Mouse (Mus musculus): ENCODE measurements at regions not wholly inside any gene's neighbourhood (a gene's known extent, or its start where the extent isn't known, plus 50 kb on each side); places are given as distances from the start of the nearest gene placed in this dataset.

- Histone ChIP-seq H3K4me1 (ENCODE audit: control insufficient read depth, insufficient read depth, low read length) (no peaks in the 10 kb centered on the region), H3K27me3 (ENCODE audit: control insufficient read depth, insufficient read depth, low read depth, low read length) (no peaks in the 10 kb centered on the region), H3K4me2 (ENCODE audit: low read length) (no peak overlapping the region), H3K9ac (ENCODE audit: low read depth, low read length) (no peak overlapping the region), H3K36me3 (ENCODE audit: control insufficient read depth, insufficient read depth, low read length) (no peaks in the 10 kb centered on the region), H3K4me3 (ENCODE audit: low read depth, low read length) (no peak overlapping the region), H3K27ac (ENCODE audit: low read length) (no peak overlapping the region), H3K9me3 (replicated peaks; ENCODE audit: control insufficient read depth, low read length, poor library complexity, severe bottlenecking) (peaks cover 6% of the 10 kb centered on the region; the same call in 1 of the 2 replicates)
- 80% methylated on average over 10 of the region's 10 CpGs for WGBS
- ATAC-seq: no peak
Measured at GRCm38 (mm10) chr5:75880088-75880684, 98.1 kb downstream of the Kdr start.

- no peaks in the 10 kb centered on the region for H3K4me1 ChIP-seq (ENCODE audit: control insufficient read depth, insufficient read depth, low read length)
- WGBS: 87% methylated on average over 8 of the region's 8 CpGs
- no peak for ATAC-seq
- H3K4me3 ChIP-seq (ENCODE audit: low read depth, low read length): no peak overlapping the region
- H3K36me3 ChIP-seq (ENCODE audit: control insufficient read depth, insufficient read depth, low read length): no peaks in the 10 kb centered on the region
- H3K9ac ChIP-seq (ENCODE audit: low read depth, low read length): no peak overlapping the region
- H3K27me3 ChIP-seq (ENCODE audit: control insufficient read depth, insufficient read depth, low read depth, low read length): no peaks in the 10 kb centered on the region
- no peak overlapping the region for H3K4me2 ChIP-seq (ENCODE audit: low read length)
- H3K27ac ChIP-seq (ENCODE audit: low read length): no peak overlapping the region
- H3K9me3 ChIP-seq (replicated peaks; ENCODE audit: control insufficient read depth, low read length, poor library complexity, severe bottlenecking): peaks cover 6% of the 10 kb centered on the region; the same call in 1 of the 2 replicates
Measured at GRCm38 (mm10) chr5:75878361-75878760, 99.9 kb downstream of the Kdr start.

GRCm38 (mm10) chr5:75877609-75877971, 100.7 kb downstream of the Kdr start:
- Histone ChIP-seq H3K4me3 (ENCODE audit: low read depth, low read length) (no peak overlapping the region), H3K4me1 (ENCODE audit: control insufficient read depth, insufficient read depth, low read length) (no peaks in the 10 kb centered on the region), H3K36me3 (ENCODE audit: control insufficient read depth, insufficient read depth, low read length) (no peaks in the 10 kb centered on the region), H3K4me2 (ENCODE audit: low read length) (no peak overlapping the region), H3K27ac (ENCODE audit: low read length) (no peak overlapping the region), H3K27me3 (ENCODE audit: control insufficient read depth, insufficient read depth, low read depth, low read length) (no peaks in the 10 kb centered on the region), H3K9me3 (replicated peaks; ENCODE audit: control insufficient read depth, low read length, poor library complexity, severe bottlenecking) (peaks cover 6% of the 10 kb centered on the region; the same call in 1 of the 2 replicates), H3K9ac (ENCODE audit: low read depth, low read length) (no peak overlapping the region)
- ATAC-seq: no peak
- 79% methylated on average over 4 of the region's 4 CpGs for WGBS

DNA sequence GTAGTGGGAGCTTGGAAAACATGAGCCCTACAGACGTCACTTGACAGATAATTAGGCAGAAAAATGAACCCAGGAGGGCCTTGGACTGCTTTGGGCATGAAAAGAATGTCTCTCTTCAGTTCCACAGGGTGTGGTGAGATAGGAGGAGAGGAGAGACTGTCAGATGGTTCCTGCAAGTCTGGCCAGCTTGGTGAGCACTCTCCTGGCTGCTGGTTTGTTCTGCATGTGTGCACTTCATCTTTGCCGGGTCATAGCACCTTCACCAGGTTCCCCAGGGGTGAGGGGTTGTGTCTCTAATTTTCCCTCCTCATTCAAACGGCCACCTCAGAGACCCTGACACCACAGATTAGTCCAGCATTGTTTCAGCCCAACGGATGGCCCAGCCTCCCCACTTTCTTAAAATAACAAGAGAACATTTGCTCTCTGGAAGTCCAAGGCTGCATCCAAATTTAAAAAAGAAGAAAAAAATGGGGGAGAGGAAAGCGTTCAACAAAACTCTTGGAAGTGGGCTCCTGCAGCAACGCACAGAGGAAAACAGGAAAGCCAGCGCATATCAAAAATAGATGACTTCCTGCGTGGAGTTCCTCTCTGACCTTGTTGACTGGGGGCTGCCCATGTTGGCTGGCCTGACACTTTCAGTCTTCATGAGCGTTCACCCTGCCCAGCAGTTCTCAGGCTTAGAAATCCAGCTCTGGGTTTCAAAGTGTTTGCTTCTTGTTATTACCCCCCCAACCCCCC, 101.2 kb downstream of the Kdr start:
- Histone ChIP-seq H3K4me2 (ENCODE audit: low read length) (no peak overlapping the region), H3K9me3 (replicated peaks; ENCODE audit: control insufficient read depth, low read length, poor library complexity, severe bottlenecking) (peaks cover 6% of the 10 kb centered on the region; the same call in 1 of the 2 replicates), H3K4me3 (ENCODE audit: low read depth, low read length) (no peak overlapping the region), H3K27ac (ENCODE audit: low read length) (no peak overlapping the region), H3K4me1 (ENCODE audit: control insufficient read depth, insufficient read depth, low read length) (no peaks in the 10 kb centered on the region), H3K36me3 (ENCODE audit: control insufficient read depth, insufficient read depth, low read length) (no peaks in the 10 kb centered on the region), H3K27me3 (ENCODE audit: control insufficient read depth, insufficient read depth, low read depth, low read length) (no peaks in the 10 kb centered on the region), H3K9ac (ENCODE audit: low read depth, low read length) (no peak overlapping the region)
- 72% methylated on average over 9 of the region's 9 CpGs for WGBS
- no peak for ATAC-seq

- H3K9ac ChIP-seq (ENCODE audit: low read depth, low read length): no peak overlapping the region
- no peak overlapping the region for H3K4me3 ChIP-seq (ENCODE audit: low read depth, low read length)
- no peaks in the 10 kb centered on the region for H3K27me3 ChIP-seq (ENCODE audit: control insufficient read depth, insufficient read depth, low read depth, low read length)
- no peak overlapping the region for H3K4me2 ChIP-seq (ENCODE audit: low read length)
- H3K9me3 ChIP-seq (replicated peaks; ENCODE audit: control insufficient read depth, low read length, poor library complexity, severe bottlenecking): no peaks in the 10 kb centered on the region; the same call in 1 of the 2 replicates
- 34% methylated on average over 8 of the region's 8 CpGs for WGBS
- H3K36me3 ChIP-seq (ENCODE audit: control insufficient read depth, insufficient read depth, low read length): no peaks in the 10 kb centered on the region
- H3K4me1 ChIP-seq (ENCODE audit: control insufficient read depth, insufficient read depth, low read length): no peaks in the 10 kb centered on the region
- ATAC-seq: no peak
- no peak overlapping the region for H3K27ac ChIP-seq (ENCODE audit: low read length)
Measured at GRCm38 (mm10) chr5:75871120-75871519, 107.1 kb downstream of the Kdr start.

DNA sequence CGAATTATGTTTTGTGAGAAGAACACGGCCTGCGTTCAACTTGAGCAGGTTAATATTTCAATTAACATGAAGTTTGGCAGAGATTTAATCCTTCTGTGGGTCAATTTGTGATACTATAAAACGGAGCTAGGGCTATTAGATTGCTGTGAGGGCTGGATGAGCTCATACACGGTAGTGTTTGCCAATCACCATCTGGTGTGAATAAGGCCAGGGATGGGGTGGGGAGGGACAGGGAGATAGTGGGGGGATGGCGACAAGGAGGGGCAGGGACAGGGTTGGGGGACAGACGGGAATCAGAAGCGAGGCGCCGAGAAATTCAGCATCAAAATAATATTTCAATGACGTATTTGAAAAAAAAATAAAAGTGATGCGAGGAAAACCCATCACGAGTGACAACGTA, 107.6 kb downstream of the Kdr start:
- no peaks in the 10 kb centered on the region for H3K27me3 ChIP-seq (ENCODE audit: control insufficient read depth, insufficient read depth, low read depth, low read length)
- no peak overlapping the region for H3K9ac ChIP-seq (ENCODE audit: low read depth, low read length)
- H3K4me1 ChIP-seq (ENCODE audit: control insufficient read depth, insufficient read depth, low read length): no peaks in the 10 kb centered on the region
- H3K9me3 ChIP-seq (replicated peaks; ENCODE audit: control insufficient read depth, low read length, poor library complexity, severe bottlenecking): peaks cover 3% of the 10 kb centered on the region; the same call in 1 of the 2 replicates
- H3K4me2 ChIP-seq (ENCODE audit: low read length): no peak overlapping the region
- H3K27ac ChIP-seq (ENCODE audit: low read length): no peak overlapping the region
- H3K36me3 ChIP-seq (ENCODE audit: control insufficient read depth, insufficient read depth, low read length): no peaks in the 10 kb centered on the region
- no peak for ATAC-seq
- 81% methylated on average over 14 of the region's 14 CpGs for WGBS
- no peak overlapping the region for H3K4me3 ChIP-seq (ENCODE audit: low read depth, low read length)

GRCm38 (mm10) chr5:75869535-75869934, 108.7 kb downstream of the Kdr start:
- Histone ChIP-seq H3K27me3 (ENCODE audit: control insufficient read depth, insufficient read depth, low read depth, low read length) (no peaks in the 10 kb centered on the region), H3K9ac (ENCODE audit: low read depth, low read length) (no peak overlapping the region), H3K4me3 (ENCODE audit: low read depth, low read length) (no peak overlapping the region), H3K4me2 (ENCODE audit: low read length) (no peak overlapping the region), H3K27ac (ENCODE audit: low read length) (no peak overlapping the region), H3K4me1 (ENCODE audit: control insufficient read depth, insufficient read depth, low read length) (no peaks in the 10 kb centered on the region), H3K9me3 (replicated peaks; ENCODE audit: control insufficient read depth, low read length, poor library complexity, severe bottlenecking) (peaks cover 3% of the 10 kb centered on the region; the same call in 1 of the 2 replicates), H3K36me3 (ENCODE audit: control insufficient read depth, insufficient read depth, low read length) (no peaks in the 10 kb centered on the region)
- 10% methylated on average over 4 of the region's 4 CpGs for WGBS
- peak; percentile 45; the same call in 1 of the 2 replicates for ATAC-seq

DNA sequence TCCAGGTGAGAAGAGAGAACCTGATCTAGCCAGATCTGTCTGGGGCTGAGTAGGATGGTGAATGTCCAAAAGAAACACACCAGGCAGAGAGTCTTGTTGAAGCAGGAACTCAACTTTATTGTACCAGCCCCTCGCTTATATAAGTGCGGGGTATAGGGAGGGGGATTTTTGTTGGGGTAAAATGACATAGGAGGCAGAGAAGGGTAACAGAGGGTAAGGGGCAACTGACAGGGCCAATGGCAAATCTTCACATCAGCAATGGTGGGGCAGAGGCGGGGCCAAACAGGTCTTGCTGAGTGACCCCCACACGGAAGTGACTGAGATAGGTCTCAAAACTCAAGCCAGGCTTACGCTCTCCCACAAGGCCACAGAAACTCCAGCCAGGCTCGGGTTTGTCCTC, 113.2 kb downstream of the Kdr start:
- H3K4me2 ChIP-seq (ENCODE audit: low read length): no peak overlapping the region
- H3K27me3 ChIP-seq (ENCODE audit: control insufficient read depth, insufficient read depth, low read depth, low read length): no peaks in the 10 kb centered on the region; the same call in 1 of the 2 replicates
- H3K4me3 ChIP-seq (ENCODE audit: low read depth, low read length): no peak overlapping the region
- no peak for ATAC-seq
- H3K9ac ChIP-seq (ENCODE audit: low read depth, low read length): no peak overlapping the region
- no peaks in the 10 kb centered on the region for H3K36me3 ChIP-seq (ENCODE audit: control insufficient read depth, insufficient read depth, low read length)
- H3K27ac ChIP-seq (ENCODE audit: low read length): no peak overlapping the region
- 0 out of 2 replicates have a peak, but pooled peaks cover 3% of the 10 kb centered on the region for H3K9me3 ChIP-seq (replicated peaks; ENCODE audit: control insufficient read depth, low read length, poor library complexity, severe bottlenecking)
- H3K4me1 ChIP-seq (ENCODE audit: control insufficient read depth, insufficient read depth, low read length): peaks cover 3% of the 10 kb centered on the region; the same call in 1 of the 2 replicates
- WGBS: 95% methylated on average over 6 of the region's 6 CpGs

- no peak overlapping the region for H3K4me2 ChIP-seq (ENCODE audit: low read length)
- H3K9ac ChIP-seq (ENCODE audit: low read depth, low read length): no peak overlapping the region
- H3K27me3 ChIP-seq (ENCODE audit: control insufficient read depth, insufficient read depth, low read depth, low read length): no peaks in the 10 kb centered on the region; the same call in 1 of the 2 replicates
- WGBS: 56% methylated on average over 6 of the region's 6 CpGs
- no peak overlapping the region for H3K4me3 ChIP-seq (ENCODE audit: low read depth, low read length)
- H3K9me3 ChIP-seq (replicated peaks; ENCODE audit: control insufficient read depth, low read length, poor library complexity, severe bottlenecking): 0 out of 2 replicates have a peak, but pooled peaks cover 3% of the 10 kb centered on the region
- H3K36me3 ChIP-seq (ENCODE audit: control insufficient read depth, insufficient read depth, low read length): no peaks in the 10 kb centered on the region
- H3K4me1 ChIP-seq (ENCODE audit: control insufficient read depth, insufficient read depth, low read length): peaks cover 3% of the 10 kb centered on the region; the same call in 1 of the 2 replicates
- no peak for ATAC-seq
- no peak overlapping the region for H3K27ac ChIP-seq (ENCODE audit: low read length)
Measured at GRCm38 (mm10) chr5:75863358-75863757, 114.9 kb downstream of the Kdr start.
